Mouse (Mus musculus) bone marrow, adult 2 months (tissue): Measurements from ENCODE around the gene Lrrc26.

ENCODE experiments used
- CTCF ChIP-seq: fragments of 200-500 bp; IDR thresholded peaks from 2 replicates; pipeline ENCODE4 v1.5.1; 2011; ENCODE audit warnings: low read length, control low read depth; ENCODE audit not compliant: control insufficient read depth, insufficient read depth
- POLR2A ChIP-seq: fragments of 200-500 bp; IDR thresholded peaks from 2 replicates; pipeline ENCODE4 v1.6.1; 2011; ENCODE audit warnings: low read depth, mild to moderate bottlenecking, control low read depth, low read length, borderline replicate concordance; ENCODE audit not compliant: control insufficient read depth

- TF ChIP-seq CTCF (no peak), POLR2A (no peak)
Observed at GRCm38 (mm10) chr2:25318119-25318966, 28.6 kb downstream of the Lrrc26 start.
